Comparison of ENCODE assay signal across 14 mouse cellular contexts in the genomic region with DNA sequence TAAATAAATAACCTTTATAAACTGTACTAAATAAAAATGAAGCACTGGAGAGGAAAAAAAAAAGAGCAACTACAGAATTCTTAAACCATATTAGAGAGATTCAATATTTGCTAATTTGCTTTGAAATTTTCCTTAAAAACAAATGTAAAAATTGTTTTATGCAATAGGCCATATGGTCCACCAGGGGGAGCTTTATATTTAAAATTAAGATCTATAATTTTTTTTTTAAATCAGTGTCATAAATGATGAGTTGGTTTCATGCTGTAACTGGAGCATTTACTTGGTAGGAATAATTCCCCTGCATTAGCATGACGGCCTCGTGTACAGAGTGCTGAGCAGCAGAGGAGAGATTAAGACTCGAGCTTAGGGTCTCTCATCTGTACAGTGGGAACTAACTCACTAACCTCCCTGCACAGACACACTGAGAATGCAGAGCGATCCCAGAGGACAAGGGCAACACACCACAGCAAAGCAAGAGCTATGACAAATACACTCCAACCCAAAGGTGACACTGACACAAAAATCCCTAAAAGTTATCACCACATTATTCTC. TPM values are rescaled to one million over a fixed set of nuclear protein-coding genes. Genes with fewer than 3 reads are reported as not detected.
DNase-seq lines count a peak whose midpoint lies in the region; ATAC-seq and TF ChIP-seq lines count a peak whose summit lies in the region.
"Had no signal": no experiment of that assay in that cellular context is flagged by ENCODE, and none has a peak within 500 bp of the region (broad histone marks: within the 10 kb centered on the region; RNA-seq: fewer than 3 reads in every experiment).

No protein-coding gene starts in this region.

- 86% methylated on average over 4 of the region's 4 CpGs for WGBS in embryonic facial prominence, embryonic 11.5 days
- 87% methylated on average over 4 of the region's 4 CpGs for WGBS in embryonic facial prominence, embryonic 10.5 days

- no peaks in the 10 kb centered on the region for H3K9me3 ChIP-seq in embryonic facial prominence, embryonic 11.5 days (replicated peaks; ENCODE audit: control insufficient read depth, low read length)
- no peaks in the 10 kb centered on the region for H3K9me3 ChIP-seq in embryonic facial prominence, embryonic 10.5 days

- no peak overlapping the region for H3K9ac ChIP-seq in embryonic facial prominence, embryonic 11.5 days (replicated peaks; ENCODE audit: low read length)

- peak; percentile 86 for TF ChIP-seq CTCF in layer of hippocampus, adult 2 months (conservative IDR thresholded peaks at IDR 0.05)

- no peak overlapping the region for H3K4me2 ChIP-seq in embryonic facial prominence, embryonic 11.5 days (ENCODE audit: low read depth, low read length)

- H3K36me3 ChIP-seq in embryonic facial prominence, embryonic 11.5 days (replicated peaks; ENCODE audit: control insufficient read depth, insufficient read depth, low read depth, low read length), result peaks cover 3% of the 10 kb centered on the region
- H3K36me3 ChIP-seq in embryonic facial prominence, embryonic 10.5 days (replicated peaks), result peaks cover 94% of the 10 kb centered on the region

- no peak overlapping the region for H3K4me3 ChIP-seq in embryonic facial prominence, embryonic 11.5 days (ENCODE audit: low read depth, low read length)
- H3K4me3 ChIP-seq in embryonic facial prominence, embryonic 10.5 days, result no peak overlapping the region
- no peak overlapping the region for H3K4me3 ChIP-seq in layer of hippocampus, adult 2 months
- H3K4me3 ChIP-seq: erythroblast, embryonic 14.5 days had no signal

- no peaks in the 10 kb centered on the region for H3K27me3 ChIP-seq in embryonic facial prominence, embryonic 11.5 days (ENCODE audit: control insufficient read depth, insufficient read depth, low read length)
- no peaks in the 10 kb centered on the region for H3K27me3 ChIP-seq in embryonic facial prominence, embryonic 10.5 days (replicated peaks; ENCODE audit: low read depth, poor library complexity, severe bottlenecking)

- DNase-seq in embryonic facial prominence, embryonic 11.5 days (ENCODE audit: low spot score), result peak; percentile 33
- no peak for DNase-seq in embryonic facial prominence, embryonic 10.5 days (ENCODE audit: low spot score)
- DNase-seq in layer of hippocampus, adult 2 months (ENCODE audit: low spot score in 2 of 2), result no peak
- DNase-seq in layer of hippocampus, postnatal 36 days, result no peak
- DNase-seq in urinary bladder, postnatal 4 days (ENCODE audit: low spot score in 2 of 2), result no peak
- no peak for DNase-seq in kidney, adult 18-20 months
- DNase-seq: cerebellum, postnatal 36 days; gastrocnemius, postnatal 14 days; kidney, adult 8-10 months; lung, postnatal 4 days; right cerebral cortex, adult 18-20 months had no signal

- no peaks in the 10 kb centered on the region for H3K4me1 ChIP-seq in embryonic facial prominence, embryonic 11.5 days (ENCODE audit: control insufficient read depth, insufficient read depth, low read length)
- H3K4me1 ChIP-seq in embryonic facial prominence, embryonic 10.5 days, result peaks cover 5% of the 10 kb centered on the region

- ATAC-seq in embryonic facial prominence, embryonic 11.5 days (replicated peaks; ENCODE audit: insufficient number of reproducible peaks, low FRiP score, low TSS enrichment, low read depth), result no peak
- peak; percentile 70 for ATAC-seq in CD4-positive, CD25-positive, alpha-beta regulatory T cell, adult 4 months
- peak; percentile 35 for ATAC-seq in inflammation-experienced regulatory T-cells, adult 6 months

- no peak overlapping the region for H3K27ac ChIP-seq in embryonic facial prominence, embryonic 11.5 days (replicated peaks; ENCODE audit: low read depth, low read length)
- H3K27ac ChIP-seq in embryonic facial prominence, embryonic 10.5 days (replicated peaks), result no peak overlapping the region
- no peak overlapping the region for H3K27ac ChIP-seq in layer of hippocampus, adult 2 months

RNA-seq across cellular contexts. Expression of a gene that starts 6.1 kb away (rescaled TPM):
- polyA plus RNA-seq in embryonic facial prominence, embryonic 11.5 days (2014; fragmentation: Nextera tagmentation; extraction: Ambion mirVana), result 363 and 368 TPM in 2 replicates
- polyA plus RNA-seq in embryonic facial prominence, embryonic 10.5 days (2016; fragmentation: Nextera tagmentation; extraction: Ambion mirVana), result 331 and 334 TPM in 2 replicates
- total RNA-seq in layer of hippocampus, adult 2 months (2021), result 100 to 1,000 TPM; 186 to 198 TPM
- total RNA-seq in layer of hippocampus, postnatal 36 days (2021), result 100 to 1,000 TPM; 202 to 214 TPM
- 10 to 100 TPM; 87.0 to 95.3 TPM for polyA plus RNA-seq in CD4-positive, CD25-positive, alpha-beta regulatory T cell, adult 4 months (2017; shearing (Covaris generic))
- polyA plus RNA-seq in inflammation-experienced regulatory T-cells, adult 6 months (2017; shearing (Covaris generic)), result 100 to 1,000 TPM in 2 of 3 experiments, 10 to 100 TPM in 1; 89.2 to 158 (median 118) TPM
